Mouse (Mus musculus) kidney, postnatal 4 days (tissue): ENCODE data around the gene Ubr7.

Source experiments
- DNase-seq, 2 experiments: peaks; one replicate each; pipeline ENCODE4 v3.0.0; 2021; ENCODE audit warnings: mixed read lengths in 2 of 2

The Ubr7 gene

GRCm38 (mm10) chr12:102743589-102744574, 13.9 kb upstream of the Ubr7 start, which contains the start of the genes Moap1 and Tmem251:
Gene Moap1 (minus strand): TSS chr12:102743661.
Gene Tmem251 (plus strand): TSS chr12:102743762.
- peak; percentile 91 to 94 for DNase-seq

- no peak for DNase-seq
These were observed 12.9 kb upstream of the Ubr7 start for GRCm38 (mm10) chr12:102744839-102745238.

GRCm38 (mm10) chr12:102748256-102748655, 9.5 kb upstream of the Ubr7 start:
- no peak for DNase-seq

- DNase-seq, result peak; percentile 61 to 67
These were observed 1.5 kb upstream of the Ubr7 start for GRCm38 (mm10) chr12:102756304-102756703.

- peak in 1 of 2 experiments; percentile 89 for DNase-seq
These were observed 595 bp upstream of the Ubr7 start for GRCm38 (mm10) chr12:102757055-102757688.

- DNase-seq, result no peak
These were observed 613 bp downstream of the Ubr7 start, which contains the start of gene Gm20604 for GRCm38 (mm10) chr12:102758403-102758756. Gene Gm20604 (minus strand): TSS chr12:102758672.

GRCm38 (mm10) chr12:102758936-102759335, 1.2 kb downstream of the Ubr7 start:
- peak in 1 of 2 experiments; percentile 14 for DNase-seq

GRCm38 (mm10) chr12:102761668-102762067, 3.9 kb downstream of the Ubr7 start:
- no peak for DNase-seq

GRCm38 (mm10) chr12:102763696-102764095, 5.9 kb downstream of the Ubr7 start:
- DNase-seq, result no peak

GRCm38 (mm10) chr12:102769000-102769399, 11.2 kb downstream of the Ubr7 start:
- no peak for DNase-seq

- no peak for DNase-seq
These were observed 13.8 kb downstream of the Ubr7 start for GRCm38 (mm10) chr12:102771601-102772000.

- no peak for DNase-seq
These were observed 14.9 kb downstream of the Ubr7 start for GRCm38 (mm10) chr12:102772676-102773075.

- DNase-seq, result no peak
These were observed 18.3 kb downstream of the Ubr7 start for GRCm38 (mm10) chr12:102776035-102776434.

GRCm38 (mm10) chr12:102778151-102778550, 20.4 kb downstream of the Ubr7 start:
- no peak for DNase-seq

- peak; percentile 36 to 44 for DNase-seq
These were observed 21.7 kb downstream of the Ubr7 start for GRCm38 (mm10) chr12:102779452-102779851.

- no peak for DNase-seq
These were observed 25.1 kb downstream of the Ubr7 start for GRCm38 (mm10) chr12:102782841-102783240.

GRCm38 (mm10) chr12:102784899-102785592, 27.3 kb downstream of the Ubr7 start:
- no peak for DNase-seq

- no peak for DNase-seq
These were observed 27.8 kb downstream of the Ubr7 start for GRCm38 (mm10) chr12:102785593-102785985.

- no peak for DNase-seq
These were observed 30.2 kb downstream of the Ubr7 start for GRCm38 (mm10) chr12:102787927-102788326.

- DNase-seq, result no peak
These were observed 41.8 kb downstream of the Ubr7 start for GRCm38 (mm10) chr12:102799528-102799927.

GRCm38 (mm10) chr12:102814858-102815257, 57.1 kb downstream of the Ubr7 start:
- DNase-seq, result no peak

GRCm38 (mm10) chr12:102826399-102826798, 68.6 kb downstream of the Ubr7 start:
- no peak for DNase-seq

- no peak for DNase-seq
These were observed 69.4 kb downstream of the Ubr7 start for GRCm38 (mm10) chr12:102827119-102827518.
